Mouse (Mus musculus) myocyte (in vitro differentiated cells): ENCODE results near the gene Osbpl6. TPM values are rescaled to one million over a fixed set of nuclear protein-coding genes. Genes with fewer than 3 reads are reported as not detected.

Source experiments
- H3K27me3 ChIP-seq: one replicate; pipeline ENCODE4 v1.6.1; 2011; ENCODE audit not compliant: control insufficient read depth, insufficient read depth, insufficient read length
- H3K36me3 ChIP-seq: one replicate; pipeline ENCODE4 v1.6.1; 2011; ENCODE audit not compliant: control insufficient read depth, insufficient read depth
- H3K4me2 ChIP-seq: one replicate; pipeline ENCODE4 v1.6.1; 2011; ENCODE audit warnings: low read depth, control low read depth
- H3K4me3 ChIP-seq: one replicate; pipeline ENCODE4 v1.5.1; 2011; ENCODE audit warnings: mild to moderate bottlenecking, control low read depth, moderate library complexity
- H3K79me2 ChIP-seq: one replicate; pipeline ENCODE4 v1.6.1; 2011; ENCODE audit not compliant: control insufficient read depth, insufficient read depth
- H3ac ChIP-seq: one replicate; pipeline ENCODE4 v1.6.1; 2011; ENCODE audit not compliant: control insufficient read depth, insufficient read length
- CEBPB ChIP-seq: IDR thresholded peaks from 2 replicates; pipeline ENCODE4 v1.6.1; 2011; ENCODE audit warnings: mild to moderate bottlenecking, moderate library complexity; ENCODE audit not compliant: poor library complexity, insufficient read depth, severe bottlenecking
- E2F4 ChIP-seq: IDR thresholded peaks from one replicate; pipeline ENCODE4 v1.6.1; 2011; ENCODE audit warnings: mild to moderate bottlenecking, control low read depth, moderate library complexity; ENCODE audit not compliant: insufficient read depth
- MAX ChIP-seq: IDR thresholded peaks from one replicate; pipeline ENCODE4 v1.6.1; 2011; ENCODE audit warnings: low read depth, mild to moderate bottlenecking, control low read depth
- MYOD1 ChIP-seq, 3 experiments: IDR thresholded peaks; one replicate each; pipeline ENCODE4 v1.6.1; 2011; ENCODE audit warnings: control low read depth in 2 of 3, low read depth in 2 of 3, mild to moderate bottlenecking in 2 of 3, moderate library complexity in 1 of 3; ENCODE audit not compliant: insufficient read length in 2 of 3, control insufficient read depth in 1 of 3
- MYOG ChIP-seq, 3 experiments: IDR thresholded peaks; one replicate each; pipeline ENCODE4 v1.6.1; 2011; ENCODE audit warnings: control low read depth in 2 of 3, low read depth in 2 of 3, mild to moderate bottlenecking in 2 of 3; ENCODE audit not compliant: insufficient read length in 2 of 3, control insufficient read depth in 1 of 3, insufficient read depth in 1 of 3
- POLR2A ChIP-seq: IDR thresholded peaks from one replicate; pipeline ENCODE4 v1.6.1; 2011; ENCODE audit warnings: low read depth, mild to moderate bottlenecking, control low read depth, moderate library complexity; ENCODE audit not compliant: insufficient read length
- POLR2AphosphoS2 ChIP-seq: IDR thresholded peaks from one replicate; pipeline ENCODE4 v1.6.1; 2011; ENCODE audit warnings: low read depth, control low read depth; ENCODE audit not compliant: insufficient read length
- REST ChIP-seq: IDR thresholded peaks from one replicate; pipeline ENCODE4 v1.6.1; 2011; ENCODE audit warnings: mild to moderate bottlenecking, control low read depth, moderate library complexity; ENCODE audit not compliant: insufficient read depth, insufficient read length
- SRF ChIP-seq: IDR thresholded peaks from one replicate; pipeline ENCODE4 v1.6.1; 2011; ENCODE audit warnings: low read depth; ENCODE audit not compliant: control insufficient read depth, insufficient read length
- TCF12 ChIP-seq: IDR thresholded peaks from one replicate; pipeline ENCODE4 v1.6.1; 2011; ENCODE audit warnings: mild to moderate bottlenecking, control low read depth; ENCODE audit not compliant: poor library complexity, insufficient read depth, severe bottlenecking
- TCF3 ChIP-seq: IDR thresholded peaks from one replicate; pipeline ENCODE4 v1.6.1; 2011; ENCODE audit warnings: low read depth, control low read depth; ENCODE audit not compliant: insufficient read length
- USF1 ChIP-seq: IDR thresholded peaks from one replicate; pipeline ENCODE4 v1.6.1; 2011; ENCODE audit warnings: low read depth, mild to moderate bottlenecking, control low read depth, moderate library complexity
- polyA plus RNA-seq: library from polyadenylated mRNA; unstranded; fragments of >200 nt; fragmentation: generic; extraction: Trizol; gene quantifications from one replicate; pipeline ENCODE4 v1.2.1, GENCODE M21; 2012; ENCODE audit warnings: missing spikeins

Osbpl6 gene
- polyA plus RNA-seq, 1 experiment: 1.7 TPM

DNA sequence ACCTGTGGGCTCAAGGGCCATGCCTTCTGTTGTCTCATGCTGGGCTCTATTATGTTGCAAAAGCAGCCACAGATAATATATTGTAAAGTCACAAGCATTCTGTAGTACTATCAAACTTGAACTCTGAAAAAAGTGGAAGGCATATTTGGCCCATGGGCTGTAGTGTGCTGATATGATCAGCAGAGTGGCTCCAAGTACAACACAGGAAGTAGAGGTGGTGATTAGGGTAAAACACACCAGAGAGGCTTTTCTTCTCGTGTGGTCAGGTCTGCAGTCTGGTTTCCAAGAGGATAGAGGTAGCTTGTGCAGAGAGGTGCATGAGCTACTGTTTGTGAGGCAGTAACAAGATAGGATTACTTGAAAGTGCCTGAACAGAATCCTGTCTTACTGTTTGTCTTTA is 69.5 kb downstream of the Osbpl6 start:
- H3K4me2 ChIP-seq: no peak overlapping the region
- no peaks in the 10 kb centered on the region for H3K36me3 ChIP-seq
- H3K27me3 ChIP-seq: no peaks in the 10 kb centered on the region
- no peak overlapping the region for H3K4me3 ChIP-seq
- H3K79me2 ChIP-seq: no peaks in the 10 kb centered on the region
- TF ChIP-seq REST (no peak), E2F4 (no peak), TCF12 (no peak), POLR2AphosphoS2 (no peak), CEBPB (no peak), MAX (no peak), USF1 (no peak)
- no peak overlapping the region for H3ac ChIP-seq

- no peak overlapping the region for H3K4me3 ChIP-seq
- no peaks in the 10 kb centered on the region for H3K27me3 ChIP-seq
- H3K36me3 ChIP-seq: no peaks in the 10 kb centered on the region
- no peak for TF ChIP-seq MYOG (IDR thresholded peaks at IDR 0.05; ENCODE audit: control insufficient read depth in 1 of 3, insufficient read depth in 1 of 3, insufficient read length in 2 of 3, low read depth in 2 of 3)
- TF ChIP-seq POLR2AphosphoS2: no peak
- no peak for TF ChIP-seq E2F4
- no peak for TF ChIP-seq MYOD1 (IDR thresholded peaks at IDR 0.05; ENCODE audit: control insufficient read depth in 1 of 3, insufficient read length in 2 of 3, low read depth in 2 of 3)
- no peak for TF ChIP-seq MAX
- TF ChIP-seq REST: no peak
- TF ChIP-seq POLR2A: no peak
- no peak for TF ChIP-seq TCF12
- TF ChIP-seq TCF3: no peak
- TF ChIP-seq SRF: no peak
- no peak for TF ChIP-seq USF1
- no peak for TF ChIP-seq CEBPB
- H3K79me2 ChIP-seq: no peaks in the 10 kb centered on the region
- no peak overlapping the region for H3K4me2 ChIP-seq
- H3ac ChIP-seq: no peak overlapping the region
These were observed 82.5 kb downstream of the Osbpl6 start for GRCm38 (mm10) chr2:76488764-76489163.

- Histone ChIP-seq H3ac (no peak overlapping the region), H3K4me2 (no peak overlapping the region), H3K79me2 (no peaks in the 10 kb centered on the region), H3K27me3 (no peaks in the 10 kb centered on the region), H3K4me3 (no peak overlapping the region), H3K36me3 (no peaks in the 10 kb centered on the region)
- TF ChIP-seq SRF (no peak), CEBPB (no peak), TCF12 (no peak), USF1 (no peak), POLR2A (no peak), REST (no peak), MAX (no peak), MYOD1 (IDR thresholded peaks at IDR 0.05; ENCODE audit: control insufficient read depth in 1 of 3, insufficient read length in 2 of 3, low read depth in 2 of 3) (no peak), E2F4 (no peak), POLR2AphosphoS2 (no peak), TCF3 (no peak), MYOG (IDR thresholded peaks at IDR 0.05; ENCODE audit: control insufficient read depth in 1 of 3, insufficient read depth in 1 of 3, insufficient read length in 2 of 3, low read depth in 2 of 3) (no peak)
These were observed 83.9 kb downstream of the Osbpl6 start for GRCm38 (mm10) chr2:76490198-76490597.

DNA sequence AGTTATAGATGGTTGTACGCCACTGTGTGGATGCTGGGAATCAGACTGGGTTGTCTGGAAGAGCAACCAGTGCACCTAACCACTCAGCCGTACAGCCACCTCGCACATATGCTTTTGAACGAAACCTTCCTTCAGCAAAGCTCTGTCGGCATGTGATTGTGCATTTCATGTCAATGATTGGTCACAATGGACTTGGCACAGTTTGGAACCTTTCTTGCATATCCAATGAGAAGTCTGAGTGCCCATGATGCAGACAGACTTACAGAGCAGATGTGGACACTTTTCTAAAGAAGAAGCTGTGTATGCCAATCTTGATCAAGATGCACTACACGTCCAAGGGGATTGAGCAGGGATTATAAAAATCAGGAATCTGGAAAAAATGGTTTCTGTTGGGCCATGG is 85.1 kb downstream of the Osbpl6 start:
- H3K4me2 ChIP-seq: no peak overlapping the region
- no peaks in the 10 kb centered on the region for H3K27me3 ChIP-seq
- H3K36me3 ChIP-seq: no peaks in the 10 kb centered on the region
- no peak overlapping the region for H3K4me3 ChIP-seq
- H3ac ChIP-seq: no peak overlapping the region
- TF ChIP-seq E2F4: no peak
- TF ChIP-seq USF1: no peak
- no peak for TF ChIP-seq SRF
- no peak for TF ChIP-seq MYOD1 (IDR thresholded peaks at IDR 0.05; ENCODE audit: control insufficient read depth in 1 of 3, insufficient read length in 2 of 3, low read depth in 2 of 3)
- no peak for TF ChIP-seq REST
- TF ChIP-seq MAX: no peak
- TF ChIP-seq POLR2A: no peak
- H3K79me2 ChIP-seq: no peaks in the 10 kb centered on the region

- TF ChIP-seq TCF3 (no peak), POLR2AphosphoS2 (no peak), E2F4 (no peak), USF1 (no peak)
- Histone ChIP-seq H3K79me2 (no peaks in the 10 kb centered on the region), H3K4me3 (no peak overlapping the region), H3K4me2 (no peak overlapping the region), H3K27me3 (no peaks in the 10 kb centered on the region), H3K36me3 (no peaks in the 10 kb centered on the region), H3ac (no peak overlapping the region)
These were observed 85.9 kb downstream of the Osbpl6 start for GRCm38 (mm10) chr2:76492224-76492623.
